Mouse (Mus musculus): ENCODE data around the gene Zdhhc3.

DNA sequence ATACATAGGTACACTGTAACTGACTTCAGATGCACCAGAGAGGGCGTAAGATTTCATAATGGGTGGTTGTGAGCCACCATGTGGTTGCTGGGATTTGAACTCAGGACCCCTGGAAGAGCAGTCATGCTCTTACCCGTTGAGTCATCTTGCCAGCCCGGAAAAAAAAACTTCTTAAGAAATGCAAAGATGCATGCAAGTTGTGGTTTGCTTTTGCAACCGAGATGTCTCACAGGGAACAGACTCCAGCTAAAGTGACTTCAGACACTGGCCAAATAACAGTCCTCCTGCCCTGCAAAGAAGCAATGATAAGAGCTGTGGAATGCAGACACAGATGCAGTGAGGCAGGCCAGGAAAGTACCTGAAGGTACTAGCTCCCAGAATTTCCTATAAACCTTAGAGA lies 22.2 kb downstream of the Zdhhc3 start:
- TF ChIP-seq EP300 (IDR thresholded peaks at IDR 0.05; ENCODE audit: low read depth) (no peak), CTCF (IDR thresholded peaks at IDR 0.05; ENCODE audit: low read depth) (no peak)

Measured in heart, postnatal 0 days (tissue).